Mouse (Mus musculus): Measurements from ENCODE around the gene Fam241a. TPM values are rescaled to one million over a fixed set of nuclear protein-coding genes. Genes with fewer than 3 reads are reported as not detected.
A peak's percentile ranks its signal among the peaks of the same experiment; 100 is the strongest.

Fam241a gene
- polyA plus RNA-seq, 1 experiment: 9.2 TPM

- no peaks in the 10 kb centered on the region for H3K27me3 ChIP-seq (ENCODE audit: control insufficient read depth, insufficient read depth, low read length)
- no peak for TF ChIP-seq POLR2A (IDR thresholded peaks at IDR 0.05; ENCODE audit: control insufficient read depth, low read depth, low read length)
- TF ChIP-seq CTCF (IDR thresholded peaks at IDR 0.05; ENCODE audit: control insufficient read depth, insufficient read depth, insufficient replicate concordance, low read depth, low read length): no peak
- no peaks in the 10 kb centered on the region for H3K4me1 ChIP-seq (ENCODE audit: control insufficient read depth, insufficient read depth, low read length)
- H3K36me3 ChIP-seq (ENCODE audit: control insufficient read depth, insufficient read depth, low read length): no peaks in the 10 kb centered on the region
- no peak overlapping the region for H3K27ac ChIP-seq (ENCODE audit: control insufficient read depth, insufficient read depth, low read depth, low read length)
- H3K4me3 ChIP-seq (ENCODE audit: control insufficient read depth, low read depth, low read length): no peak overlapping the region
Measured at GRCm38 (mm10) chr3:127848088-127848808, 47.9 kb downstream of the Fam241a start.

GRCm38 (mm10) chr3:127843941-127844327 lies 52.2 kb downstream of the Fam241a start:
- Histone ChIP-seq H3K27ac (ENCODE audit: control insufficient read depth, insufficient read depth, low read depth, low read length) (no peak overlapping the region), H3K27me3 (ENCODE audit: control insufficient read depth, insufficient read depth, low read length) (no peaks in the 10 kb centered on the region), H3K36me3 (ENCODE audit: control insufficient read depth, insufficient read depth, low read length) (no peaks in the 10 kb centered on the region), H3K4me1 (ENCODE audit: control insufficient read depth, insufficient read depth, low read length) (no peaks in the 10 kb centered on the region), H3K4me3 (ENCODE audit: control insufficient read depth, low read depth, low read length) (no peak overlapping the region)
- TF ChIP-seq POLR2A (IDR thresholded peaks at IDR 0.05; ENCODE audit: control insufficient read depth, low read depth, low read length): no peak
- no peak for TF ChIP-seq CTCF (IDR thresholded peaks at IDR 0.05; ENCODE audit: control insufficient read depth, insufficient read depth, insufficient replicate concordance, low read depth, low read length)

GRCm38 (mm10) chr3:127843324-127843940 lies 52.7 kb downstream of the Fam241a start:
- Histone ChIP-seq H3K27ac (ENCODE audit: control insufficient read depth, insufficient read depth, low read depth, low read length) (no peak overlapping the region), H3K27me3 (ENCODE audit: control insufficient read depth, insufficient read depth, low read length) (no peaks in the 10 kb centered on the region), H3K36me3 (ENCODE audit: control insufficient read depth, insufficient read depth, low read length) (no peaks in the 10 kb centered on the region), H3K4me3 (ENCODE audit: control insufficient read depth, low read depth, low read length) (no peak overlapping the region), H3K4me1 (ENCODE audit: control insufficient read depth, insufficient read depth, low read length) (no peaks in the 10 kb centered on the region)
- TF ChIP-seq POLR2A (IDR thresholded peaks at IDR 0.05; ENCODE audit: control insufficient read depth, low read depth, low read length) (no peak), CTCF (IDR thresholded peaks at IDR 0.05; ENCODE audit: control insufficient read depth, insufficient read depth, insufficient replicate concordance, low read depth, low read length) (no peak)

- Histone ChIP-seq H3K27me3 (ENCODE audit: control insufficient read depth, insufficient read depth, low read length) (no peaks in the 10 kb centered on the region), H3K27ac (ENCODE audit: control insufficient read depth, insufficient read depth, low read depth, low read length) (no peak overlapping the region), H3K36me3 (ENCODE audit: control insufficient read depth, insufficient read depth, low read length) (no peaks in the 10 kb centered on the region), H3K4me1 (ENCODE audit: control insufficient read depth, insufficient read depth, low read length) (no peaks in the 10 kb centered on the region), H3K4me3 (ENCODE audit: control insufficient read depth, low read depth, low read length) (no peak overlapping the region)
- TF ChIP-seq CTCF (IDR thresholded peaks at IDR 0.05; ENCODE audit: control insufficient read depth, insufficient read depth, insufficient replicate concordance, low read depth, low read length): no peak
- TF ChIP-seq POLR2A (IDR thresholded peaks at IDR 0.05; ENCODE audit: control insufficient read depth, low read depth, low read length): no peak
Measured at GRCm38 (mm10) chr3:127841926-127842325, 54.2 kb downstream of the Fam241a start.

GRCm38 (mm10) chr3:127837972-127838644 lies 58.0 kb downstream of the Fam241a start:
- Histone ChIP-seq H3K4me1 (ENCODE audit: control insufficient read depth, insufficient read depth, low read length) (no peaks in the 10 kb centered on the region), H3K4me3 (ENCODE audit: control insufficient read depth, low read depth, low read length) (peak overlapping the region; percentile 81), H3K36me3 (ENCODE audit: control insufficient read depth, insufficient read depth, low read length) (no peaks in the 10 kb centered on the region), H3K27ac (ENCODE audit: control insufficient read depth, insufficient read depth, low read depth, low read length) (no peak overlapping the region), H3K27me3 (ENCODE audit: control insufficient read depth, insufficient read depth, low read length) (no peaks in the 10 kb centered on the region)
- TF ChIP-seq POLR2A (IDR thresholded peaks at IDR 0.05; ENCODE audit: control insufficient read depth, low read depth, low read length) (no peak), CTCF (IDR thresholded peaks at IDR 0.05; ENCODE audit: control insufficient read depth, insufficient read depth, insufficient replicate concordance, low read depth, low read length) (no peak)

- peak; percentile 59; the same call in 1 of the 2 replicates for TF ChIP-seq POLR2A (IDR thresholded peaks at IDR 0.05; ENCODE audit: control insufficient read depth, low read depth, low read length)
- peak; percentile 19; the same call in 1 of the 2 replicates for TF ChIP-seq CTCF (IDR thresholded peaks at IDR 0.05; ENCODE audit: control insufficient read depth, insufficient read depth, insufficient replicate concordance, low read depth, low read length)
- Histone ChIP-seq H3K4me1 (ENCODE audit: control insufficient read depth, insufficient read depth, low read length) (no peaks in the 10 kb centered on the region), H3K27ac (ENCODE audit: control insufficient read depth, insufficient read depth, low read depth, low read length) (peak within 1 kb of the TSS; percentile 26), H3K27me3 (ENCODE audit: control insufficient read depth, insufficient read depth, low read length) (no peaks in the 10 kb centered on the region), H3K36me3 (ENCODE audit: control insufficient read depth, insufficient read depth, low read length) (no peaks in the 10 kb centered on the region), H3K4me3 (ENCODE audit: control insufficient read depth, low read depth, low read length) (peak within 1 kb of the TSS; percentile 81)
Measured at GRCm38 (mm10) chr3:127837154-127837865, 58.8 kb downstream of the Fam241a start, which contains the start of gene Ap1ar. TSS of gene Ap1ar (minus strand) at chr3:127837523.

- Histone ChIP-seq H3K4me1 (ENCODE audit: control insufficient read depth, insufficient read depth, low read length) (no peaks in the 10 kb centered on the region), H3K27me3 (ENCODE audit: control insufficient read depth, insufficient read depth, low read length) (no peaks in the 10 kb centered on the region), H3K4me3 (ENCODE audit: control insufficient read depth, low read depth, low read length) (peak overlapping the region; percentile 81), H3K27ac (ENCODE audit: control insufficient read depth, insufficient read depth, low read depth, low read length) (no peak overlapping the region), H3K36me3 (ENCODE audit: control insufficient read depth, insufficient read depth, low read length) (no peaks in the 10 kb centered on the region)
- TF ChIP-seq POLR2A (IDR thresholded peaks at IDR 0.05; ENCODE audit: control insufficient read depth, low read depth, low read length) (no peak), CTCF (IDR thresholded peaks at IDR 0.05; ENCODE audit: control insufficient read depth, insufficient read depth, insufficient replicate concordance, low read depth, low read length) (no peak)
Measured at GRCm38 (mm10) chr3:127836798-127837153, 59.3 kb downstream of the Fam241a start.

Measured in testis, adult 2 months (tissue).